Mouse (Mus musculus) cerebellum, adult 11-12 months (tissue): ENCODE measurements at regions not wholly inside any gene's neighbourhood (a gene's known extent, or its start where the extent isn't known, plus 50 kb on each side); places are given as distances from the start of the nearest gene placed in this dataset.

Experiments used
- DNase-seq: peaks from one replicate; pipeline ENCODE4 v3.0.0; 2022

DNA sequence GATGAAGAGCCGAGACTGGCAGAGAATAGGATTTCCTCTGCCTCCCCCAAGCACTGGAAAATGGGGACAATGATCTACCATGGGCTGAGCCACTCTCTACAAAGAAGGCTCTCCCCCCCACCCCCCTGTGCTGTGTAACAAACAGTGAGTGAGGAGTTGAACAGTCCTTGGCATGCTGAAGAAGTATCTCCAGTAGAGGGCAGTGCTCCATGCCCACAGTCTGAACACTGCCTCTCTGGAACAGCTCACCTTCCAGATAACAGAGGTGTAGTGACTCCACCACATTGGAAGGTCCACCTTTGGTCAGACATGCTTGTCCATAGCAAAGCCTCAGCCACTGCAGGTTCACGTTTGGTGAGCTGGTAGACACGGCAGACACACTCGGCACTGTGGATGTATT, 85.2 kb upstream of the Bach2 start:
- DNase-seq, result peak; percentile 4

GRCm38 (mm10) chr4:32156965-32157364, 81.6 kb upstream of the Bach2 start:
- no peak for DNase-seq

DNA sequence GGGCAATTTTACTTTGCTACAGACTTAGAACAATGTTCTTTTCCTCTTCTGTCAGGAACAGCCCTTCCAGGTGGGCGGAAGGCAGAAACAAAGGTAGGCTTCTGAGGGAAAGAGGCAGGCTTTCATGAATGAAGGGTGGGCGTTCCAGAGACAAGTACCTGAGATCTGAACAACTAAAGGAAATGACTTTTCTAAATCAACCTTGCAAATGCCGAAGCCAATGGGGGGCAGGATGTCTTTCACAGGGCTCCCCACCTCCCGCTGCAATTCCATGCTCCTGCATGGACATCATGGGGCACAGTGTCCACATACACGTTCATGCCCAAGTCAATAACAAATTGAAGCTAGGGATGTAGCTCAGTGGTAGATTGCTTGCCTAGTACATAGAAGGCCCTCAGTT, 80.2 kb upstream of the Bach2 start:
- DNase-seq, result no peak

GRCm38 (mm10) chr4:32158886-32159285, 79.7 kb upstream of the Bach2 start:
- no peak for DNase-seq

- no peak for DNase-seq
Observed at GRCm38 (mm10) chr4:32160815-32161214, 77.8 kb upstream of the Bach2 start.

GRCm38 (mm10) chr4:32161871-32162656, 76.5 kb upstream of the Bach2 start:
- no peak for DNase-seq

DNA sequence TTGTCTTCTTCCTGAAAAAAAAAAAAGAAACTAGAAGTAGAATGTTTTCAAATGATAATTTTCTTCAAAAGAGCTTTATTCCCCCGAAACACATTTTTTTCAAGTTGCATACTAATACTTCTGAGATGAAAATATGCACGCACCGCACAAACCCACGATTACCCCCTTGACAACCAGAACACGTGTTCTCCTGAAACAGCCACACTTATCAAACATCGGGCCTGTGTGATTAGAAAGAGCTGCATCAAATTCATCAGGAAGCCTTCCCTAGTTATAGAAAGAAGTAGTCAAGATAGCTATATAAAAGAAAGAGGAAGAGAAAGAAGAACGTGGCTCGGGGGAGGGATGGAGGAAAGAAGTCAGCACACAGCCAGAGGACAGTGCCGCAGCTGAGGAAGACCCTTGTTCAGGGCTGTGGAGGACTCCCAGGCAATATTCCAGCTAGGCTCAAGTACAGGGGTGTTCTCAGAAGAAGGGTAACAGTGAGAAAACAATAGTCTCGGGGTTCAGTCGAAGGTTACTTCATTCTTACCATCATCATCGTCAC, 75.8 kb upstream of the Bach2 start:
- DNase-seq, result no peak

DNA sequence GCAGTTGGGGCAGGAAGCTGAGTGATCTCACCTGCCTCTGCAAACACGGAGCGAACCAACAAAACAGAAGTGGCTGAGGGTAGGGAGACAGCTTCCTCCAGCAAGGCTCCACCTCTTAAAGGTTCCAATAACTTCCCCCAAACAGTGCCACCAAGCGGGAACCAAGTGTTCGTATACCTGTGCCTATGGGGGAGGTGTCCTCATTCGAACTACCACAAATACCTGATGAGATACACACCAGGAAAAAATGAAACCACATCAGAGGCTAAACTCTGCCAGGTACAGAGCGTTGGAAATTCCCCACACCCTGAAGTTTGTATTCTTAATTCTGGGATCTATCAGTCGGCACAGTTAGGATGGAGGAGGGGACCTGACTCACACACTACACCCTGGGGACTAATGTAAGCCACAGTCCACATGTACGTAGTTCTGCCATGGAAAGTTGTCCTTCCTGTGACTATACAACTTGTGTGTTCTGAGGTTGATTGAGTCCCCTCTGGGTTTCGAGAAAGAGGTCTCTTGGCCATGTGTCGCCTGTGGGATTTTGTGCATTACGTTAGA, 74.4 kb upstream of the Bach2 start:
- DNase-seq, result no peak

GRCm38 (mm10) chr4:32164736-32165241, 73.8 kb upstream of the Bach2 start:
- no peak for DNase-seq

GRCm38 (mm10) chr4:32165918-32166528, 72.6 kb upstream of the Bach2 start:
- DNase-seq, result no peak

- DNase-seq, result no peak
Observed at GRCm38 (mm10) chr4:32167151-32167550, 71.5 kb upstream of the Bach2 start.

DNA sequence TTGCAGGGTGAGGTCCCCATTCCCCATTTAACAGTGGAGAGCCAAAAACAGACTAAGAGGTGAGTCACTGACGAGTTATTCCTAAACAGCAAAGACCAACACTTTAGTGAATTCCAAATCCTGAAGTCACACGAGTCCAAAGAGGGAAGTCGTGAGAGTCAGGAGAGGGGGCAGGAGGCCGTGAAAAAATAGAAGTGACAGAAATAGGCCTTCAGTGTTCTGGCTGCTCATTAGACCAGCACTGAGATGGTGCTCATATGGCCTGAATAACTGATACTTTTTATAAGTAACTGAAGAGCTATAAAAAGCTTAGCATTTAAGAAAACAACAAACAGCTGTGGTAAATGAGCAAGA, 68.5 kb upstream of the Bach2 start:
- no peak for DNase-seq

- no peak for DNase-seq
Observed at GRCm38 (mm10) chr4:32170460-32171192, 68.0 kb upstream of the Bach2 start.

- DNase-seq, result no peak
Observed at GRCm38 (mm10) chr4:32171291-32171690, 67.3 kb upstream of the Bach2 start.

DNA sequence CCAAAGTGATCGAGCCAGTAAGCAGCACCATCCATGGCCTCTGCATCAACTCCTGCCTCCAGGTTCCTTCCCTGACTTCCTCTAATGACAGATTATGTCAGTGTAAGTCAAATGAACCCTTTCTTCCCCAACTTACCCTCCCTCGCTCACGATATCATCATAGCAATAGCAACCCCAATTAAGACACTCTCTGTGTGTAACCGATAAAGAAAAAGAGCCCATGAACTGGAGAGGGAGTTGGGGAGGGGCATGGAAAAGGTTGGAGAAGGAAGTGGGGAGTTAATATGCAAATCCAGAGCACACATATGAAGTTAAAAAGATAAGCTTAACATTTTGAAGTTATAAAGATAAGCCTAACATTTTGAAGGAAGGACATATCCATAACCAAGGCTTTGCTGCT, 65.6 kb upstream of the Bach2 start:
- DNase-seq, result no peak

DNA sequence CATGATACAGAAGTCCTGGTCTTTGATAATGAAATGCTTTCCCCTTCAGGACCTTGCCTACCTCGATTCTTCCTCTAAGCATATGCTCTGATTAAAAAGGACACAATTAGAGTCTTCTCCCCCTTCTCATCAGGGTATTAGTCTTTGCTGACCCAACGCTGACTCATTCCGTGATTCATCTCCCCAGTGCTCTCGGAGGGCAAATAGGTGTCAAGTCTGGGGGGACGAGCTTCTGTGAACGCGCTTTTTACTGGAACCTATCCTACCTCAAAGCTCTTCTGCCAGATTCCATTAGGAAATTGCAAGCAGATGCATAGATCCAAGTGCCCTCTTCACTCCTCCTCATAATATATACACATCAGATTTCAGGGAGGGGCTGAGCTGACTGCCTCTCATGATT, 63.8 kb upstream of the Bach2 start:
- no peak for DNase-seq

DNA sequence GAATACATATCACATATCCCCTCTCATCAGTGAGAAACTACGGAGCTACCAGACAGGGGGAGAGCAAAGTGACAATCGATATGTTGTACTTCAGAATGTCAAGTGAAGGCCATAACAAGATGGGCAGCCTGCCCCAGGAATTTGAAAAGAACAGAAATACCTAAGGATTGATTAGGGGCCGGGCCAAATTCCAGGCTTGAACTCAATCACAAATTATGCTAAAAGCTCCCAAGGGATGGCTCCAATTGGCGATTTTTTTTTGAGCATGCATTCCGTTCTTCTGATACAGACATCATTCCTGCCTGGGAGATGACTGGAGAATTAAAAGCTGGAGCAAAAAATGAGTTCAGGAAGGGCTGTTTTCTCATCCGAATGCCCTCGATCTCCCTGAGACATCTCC, 63.4 kb upstream of the Bach2 start:
- no peak for DNase-seq

GRCm38 (mm10) chr4:32175853-32176448, 62.7 kb upstream of the Bach2 start:
- no peak for DNase-seq

- DNase-seq, result no peak
Observed at GRCm38 (mm10) chr4:32176449-32177135, 62.0 kb upstream of the Bach2 start.

DNA sequence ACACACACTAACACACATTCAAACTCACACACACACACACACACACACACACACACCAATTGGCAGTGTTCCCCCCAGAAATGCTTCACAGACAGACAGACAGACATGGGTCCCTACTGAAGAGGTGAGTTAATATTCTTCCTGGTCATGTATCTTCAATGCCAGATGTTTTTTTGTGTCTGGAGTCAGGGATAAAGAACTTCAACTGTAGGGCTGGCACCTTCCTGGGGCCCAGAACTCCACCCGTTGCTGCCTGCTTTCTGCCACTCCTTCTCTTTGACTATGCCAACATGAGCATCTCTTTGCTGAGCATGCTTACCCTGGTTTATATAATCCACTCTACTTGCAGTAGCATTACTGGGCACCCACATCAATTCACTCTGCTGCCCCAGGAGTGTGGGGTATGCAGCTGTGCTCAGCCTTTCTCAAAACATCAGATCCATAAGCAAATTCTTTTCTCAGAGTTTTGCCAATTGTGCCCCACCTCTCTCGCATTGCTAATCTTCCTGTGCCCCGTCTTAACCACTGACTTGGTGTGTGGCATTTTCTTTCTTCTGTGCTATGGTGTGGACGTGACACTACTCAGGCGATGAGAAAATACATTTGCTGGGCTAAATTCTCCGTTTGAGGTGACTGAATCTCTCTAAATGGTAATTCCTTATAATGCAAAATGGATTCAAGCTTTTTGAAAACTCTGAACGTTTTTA, 60.5 kb upstream of the Bach2 start:
- DNase-seq, result no peak

DNA sequence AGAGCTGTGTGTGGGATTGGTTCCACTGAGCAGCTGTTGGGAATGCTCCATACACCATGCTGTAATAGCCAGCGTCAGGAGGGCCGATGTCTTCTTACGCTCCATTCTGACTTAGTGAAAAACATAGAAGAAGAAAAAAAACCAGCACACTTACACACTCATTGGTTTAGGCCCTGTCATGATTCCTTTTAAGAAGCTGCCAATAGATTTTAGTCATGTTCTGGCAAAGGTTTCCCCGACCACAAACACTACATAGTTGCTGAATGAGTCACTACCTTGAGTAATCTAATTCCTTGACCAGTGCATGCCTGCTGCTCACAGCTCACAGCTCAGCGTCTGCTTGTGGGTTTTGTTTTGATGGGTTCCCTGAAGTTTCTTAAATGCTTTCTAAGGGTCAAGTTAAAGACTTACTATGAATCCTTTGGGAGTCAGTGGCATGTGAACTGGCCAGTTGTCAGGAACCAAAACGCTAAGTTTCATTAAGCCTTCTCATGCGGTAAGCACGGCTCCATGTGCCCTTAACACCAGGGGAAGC, 58.8 kb upstream of the Bach2 start:
- DNase-seq, result no peak
